Mouse (Mus musculus): ENCODE measurements around the gene Tbx1. TPM values are rescaled to one million over a fixed set of nuclear protein-coding genes. Genes with fewer than 3 reads are reported as not detected.
A peak's percentile ranks its signal among the peaks of the same experiment; 100 is the strongest.

The Tbx1 gene
- 5.5 and 6.0 TPM in 2 replicates for polyA plus RNA-seq (2015; fragmentation: Nextera tagmentation; extraction: Ambion mirVana)

DNA sequence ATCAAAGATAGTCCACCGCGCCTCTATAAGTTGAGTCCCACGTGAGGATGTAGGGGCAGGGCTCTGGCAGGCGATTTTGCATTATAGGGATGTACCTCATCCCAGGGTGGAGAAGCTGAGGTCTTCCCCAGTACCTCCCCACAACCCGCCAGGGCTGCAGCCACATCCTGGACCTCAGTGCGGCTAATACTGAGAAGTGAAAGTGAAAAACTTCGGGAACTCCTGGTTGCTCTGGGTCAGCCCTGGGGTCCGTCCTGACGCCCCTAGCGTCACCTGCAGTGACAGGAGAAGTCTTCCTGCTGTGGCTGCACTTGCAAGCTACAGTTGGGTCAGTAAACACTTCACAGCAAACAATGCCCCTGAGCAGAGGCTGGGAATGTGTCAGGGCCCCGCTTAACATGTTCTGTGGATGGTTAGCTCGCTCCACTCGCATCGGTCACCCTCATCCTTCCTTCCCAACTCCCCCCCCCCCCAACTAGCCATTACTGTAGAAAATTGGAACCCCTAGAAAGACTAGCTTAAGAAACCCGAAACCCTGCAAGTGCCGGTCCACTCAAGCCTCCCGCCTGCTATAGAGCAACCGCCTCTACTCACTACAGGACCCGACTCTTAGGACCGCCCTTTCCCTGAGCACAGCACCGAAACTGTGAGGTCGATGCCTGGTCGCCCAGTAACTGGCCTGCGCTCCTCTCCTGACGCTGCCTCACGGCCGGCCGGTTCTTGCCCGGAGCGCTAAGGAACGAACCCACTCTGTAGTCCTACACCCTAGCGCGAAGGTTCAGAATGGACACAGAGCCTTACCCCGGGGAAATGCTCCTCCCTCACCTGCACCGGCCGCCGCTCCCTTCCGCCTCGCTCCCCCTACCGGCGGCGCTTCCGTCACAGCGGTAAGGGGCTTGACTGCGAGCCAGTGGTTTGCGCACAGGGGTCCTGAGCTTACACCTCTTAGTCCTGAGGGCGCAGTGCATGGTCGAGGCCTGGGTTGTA is at the start of gene Tbx1:
Gene Tbx1, minus strand, starts transcription at position 868 of the 987 bp plus-strand sequence.
- H3K9me3 ChIP-seq, result no peaks in the 10 kb centered on the region
- H3K4me1 ChIP-seq, result peaks cover 43% of the 10 kb centered on the region
- 3% methylated on average over 48 of the region's 48 CpGs for WGBS
- no peak for ATAC-seq (ENCODE audit: low FRiP score, low read depth)
- no peaks in the 10 kb centered on the region for H3K36me3 ChIP-seq
- no peak within 1 kb of the TSS for H3K27ac ChIP-seq
- peak within 1 kb of the TSS; percentile 32 for H3K4me3 ChIP-seq
- H3K9ac ChIP-seq, result peak within 1 kb of the TSS; percentile 36
- peaks cover 96% of the 10 kb centered on the region for H3K27me3 ChIP-seq
- peak within 1 kb of the TSS; percentile 59 for H3K4me2 ChIP-seq (replicated peaks)

DNA sequence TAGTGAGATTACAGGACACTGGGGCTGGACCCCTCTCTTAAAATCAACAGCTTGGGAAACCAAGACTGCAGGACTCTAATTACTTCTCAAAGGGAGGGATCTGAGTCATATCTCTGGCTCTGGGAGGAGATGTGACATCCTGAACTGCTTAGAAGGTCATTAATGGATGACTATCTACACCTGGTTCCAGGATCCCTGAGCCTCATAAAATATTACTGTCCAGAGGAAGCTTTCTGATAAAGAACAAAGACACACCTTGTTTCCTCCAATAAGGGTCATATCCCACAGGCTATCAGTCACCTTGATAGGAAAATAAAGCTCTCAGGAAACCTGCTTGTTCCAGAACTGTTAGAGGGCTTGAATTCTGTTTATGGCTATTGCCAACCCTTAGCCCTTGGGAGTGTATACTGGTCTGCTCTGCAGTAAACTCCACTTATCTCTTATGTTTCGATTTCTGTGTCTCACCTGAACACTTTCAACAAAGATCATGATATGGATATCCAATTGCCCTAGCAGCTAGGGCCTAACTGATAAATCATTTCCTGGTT is 49.0 kb upstream of the Tbx1 start:
- Histone ChIP-seq H3K27me3 (no peaks in the 10 kb centered on the region), H3K9me3 (0 out of 2 replicates have a peak, but pooled peaks cover 3% of the 10 kb centered on the region), H3K4me1 (no peaks in the 10 kb centered on the region), H3K4me3 (no peak overlapping the region), H3K36me3 (no peaks in the 10 kb centered on the region), H3K9ac (no peak overlapping the region), H3K4me2 (replicated peaks) (no peak overlapping the region), H3K27ac (no peak overlapping the region)
- 86% methylated on average over 1 of the region's 1 CpGs for WGBS
- ATAC-seq (ENCODE audit: low FRiP score, low read depth), result no peak

DNA sequence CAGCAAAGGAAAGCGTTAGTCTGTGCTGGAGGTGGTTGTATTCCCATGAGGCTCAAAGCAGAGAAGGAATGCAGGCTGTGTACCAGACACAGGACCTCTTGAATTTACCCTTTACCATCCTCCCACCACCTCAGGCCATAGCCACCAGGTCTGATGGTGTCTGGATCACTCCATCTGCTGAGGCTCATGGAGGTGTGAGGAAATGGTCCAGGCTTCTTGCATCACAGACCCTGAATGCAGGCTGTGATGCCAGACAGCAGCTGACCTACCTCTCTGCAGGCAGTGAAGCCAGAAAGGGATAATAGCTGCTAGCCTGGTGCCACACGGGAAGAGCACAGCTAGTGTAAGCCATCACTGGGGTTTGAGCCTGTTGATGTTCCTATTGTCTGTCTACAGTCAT is 47.9 kb upstream of the Tbx1 start:
- Histone ChIP-seq H3K9ac (no peak overlapping the region), H3K4me1 (no peaks in the 10 kb centered on the region), H3K4me3 (no peak overlapping the region), H3K9me3 (0 out of 2 replicates have a peak, but pooled peaks cover 3% of the 10 kb centered on the region), H3K4me2 (replicated peaks) (no peak overlapping the region), H3K27ac (no peak overlapping the region), H3K36me3 (no peaks in the 10 kb centered on the region), H3K27me3 (no peaks in the 10 kb centered on the region)
- no peak for ATAC-seq (ENCODE audit: low FRiP score, low read depth)
- WGBS, result 31% methylated on average over 2 of the region's 2 CpGs

DNA sequence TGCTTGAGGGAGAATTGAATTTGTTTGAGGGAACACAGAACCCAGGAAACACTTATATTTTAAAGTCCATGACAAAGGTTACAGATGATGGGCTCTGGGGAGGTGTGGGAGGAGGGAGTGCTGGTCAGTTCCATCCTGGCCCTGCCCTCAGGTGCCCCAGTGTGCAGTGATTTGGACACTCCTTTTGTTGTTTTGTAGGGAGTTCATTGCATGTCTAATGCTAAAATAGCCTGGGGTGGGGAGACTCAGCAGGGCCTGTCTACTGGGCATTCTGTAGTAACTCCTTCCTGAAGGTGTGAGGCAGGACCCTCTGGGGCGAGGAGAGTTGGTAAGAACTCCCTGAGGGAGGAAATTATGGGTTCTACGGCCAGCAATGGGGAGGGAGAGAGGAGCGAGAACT is 46.3 kb upstream of the Tbx1 start:
- ATAC-seq (ENCODE audit: low FRiP score, low read depth), result no peak
- Histone ChIP-seq H3K9me3 (0 out of 2 replicates have a peak, but pooled peaks cover 3% of the 10 kb centered on the region), H3K27me3 (0 out of 2 replicates have a peak, but pooled peaks cover 5% of the 10 kb centered on the region), H3K4me2 (replicated peaks) (no peak overlapping the region), H3K4me1 (no peaks in the 10 kb centered on the region), H3K9ac (no peak overlapping the region), H3K36me3 (no peaks in the 10 kb centered on the region), H3K4me3 (no peak overlapping the region), H3K27ac (no peak overlapping the region)
- WGBS, result 60% methylated on average over 3 of the region's 3 CpGs

DNA sequence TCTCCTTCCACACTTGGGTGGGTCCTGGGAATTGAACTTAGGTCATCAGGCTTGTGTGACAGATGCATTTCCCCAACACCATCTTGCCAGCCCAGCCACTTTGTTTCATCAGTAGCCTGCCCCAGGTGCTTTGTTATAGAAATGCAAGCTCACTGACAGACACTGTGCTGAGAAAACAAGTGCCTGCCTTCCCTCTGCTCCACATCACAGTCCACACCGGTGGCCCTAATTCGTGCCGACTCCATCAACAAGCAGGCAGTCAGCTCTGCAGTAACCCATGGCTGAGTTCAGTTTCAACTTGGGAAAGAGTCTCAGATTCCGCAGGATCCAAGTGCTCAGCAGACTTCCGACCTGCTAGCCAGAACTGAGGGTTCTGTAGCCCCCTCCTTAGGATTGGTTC is 45.9 kb upstream of the Tbx1 start:
- ATAC-seq (ENCODE audit: low FRiP score, low read depth), result no peak
- 0 out of 2 replicates have a peak, but pooled peaks cover 3% of the 10 kb centered on the region for H3K9me3 ChIP-seq
- no peak overlapping the region for H3K9ac ChIP-seq
- H3K36me3 ChIP-seq, result no peaks in the 10 kb centered on the region
- H3K4me1 ChIP-seq, result no peaks in the 10 kb centered on the region
- H3K27ac ChIP-seq, result no peak overlapping the region
- H3K27me3 ChIP-seq, result 0 out of 2 replicates have a peak, but pooled peaks cover 7% of the 10 kb centered on the region
- no peak overlapping the region for H3K4me3 ChIP-seq
- 84% methylated on average over 5 of the region's 5 CpGs for WGBS
- no peak overlapping the region for H3K4me2 ChIP-seq (replicated peaks)

DNA sequence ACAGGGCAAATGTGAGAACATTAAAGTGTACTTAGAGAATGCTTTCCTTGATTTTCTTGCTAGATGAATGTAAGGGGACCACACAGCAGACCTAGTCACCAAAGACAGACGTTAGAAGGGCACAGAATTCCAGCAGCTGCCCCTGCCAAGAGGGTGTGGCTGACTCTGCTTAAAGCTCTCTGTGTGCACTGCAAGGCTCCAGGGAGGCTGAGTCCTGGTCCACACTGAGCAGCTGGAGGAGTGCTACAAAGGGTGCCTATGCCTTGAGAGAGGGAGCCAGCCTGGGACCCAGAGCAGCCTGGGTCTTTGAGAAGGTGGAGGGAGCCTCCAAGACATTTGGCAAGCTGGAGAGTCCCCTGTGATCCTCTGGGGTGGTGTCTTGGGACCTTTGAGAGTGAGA is 42.9 kb upstream of the Tbx1 start:
- Histone ChIP-seq H3K27ac (0 out of 2 replicates have a peak overlapping the region, but pooled peaks have one; percentile 33), H3K4me3 (no peak overlapping the region), H3K9ac (no peak overlapping the region), H3K36me3 (no peaks in the 10 kb centered on the region), H3K4me2 (replicated peaks) (no peak overlapping the region), H3K4me1 (peaks cover 9% of the 10 kb centered on the region), H3K27me3 (peaks cover 10% of the 10 kb centered on the region; the same call in 1 of the 2 replicates), H3K9me3 (0 out of 2 replicates have a peak, but pooled peaks cover 3% of the 10 kb centered on the region)
- no peak for ATAC-seq (ENCODE audit: low FRiP score, low read depth)
- WGBS, result 19% methylated on average over 1 of the region's 1 CpGs

DNA sequence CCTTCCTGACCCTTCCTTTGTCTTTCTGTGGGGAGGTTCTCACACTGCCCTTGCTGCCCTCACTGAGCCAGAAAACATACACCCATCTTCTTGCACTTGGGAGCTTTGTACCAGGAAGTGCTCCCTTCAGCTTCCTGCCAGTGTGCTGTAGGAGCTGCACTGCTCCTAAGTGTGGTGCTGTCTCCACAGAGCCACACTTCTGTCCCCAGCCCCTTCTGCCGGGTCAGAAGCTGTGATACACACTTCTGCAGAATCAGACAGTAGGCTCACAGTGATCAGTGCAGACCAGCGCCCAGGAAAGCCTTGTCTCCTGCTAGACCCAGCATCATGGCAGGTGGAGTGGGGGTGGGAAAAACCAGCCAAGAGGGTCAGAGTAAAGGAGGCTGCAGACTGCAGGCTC is 42.3 kb upstream of the Tbx1 start:
- Histone ChIP-seq H3K27me3 (peaks cover 13% of the 10 kb centered on the region; the same call in 1 of the 2 replicates), H3K4me1 (peaks cover 14% of the 10 kb centered on the region), H3K4me2 (replicated peaks) (no peak overlapping the region), H3K27ac (no peak overlapping the region), H3K4me3 (no peak overlapping the region), H3K9ac (no peak overlapping the region), H3K9me3 (0 out of 2 replicates have a peak, but pooled peaks cover 3% of the 10 kb centered on the region), H3K36me3 (no peaks in the 10 kb centered on the region)
- ATAC-seq (ENCODE audit: low FRiP score, low read depth), result no peak
- 68% methylated on average over 2 of the region's 2 CpGs for WGBS

DNA sequence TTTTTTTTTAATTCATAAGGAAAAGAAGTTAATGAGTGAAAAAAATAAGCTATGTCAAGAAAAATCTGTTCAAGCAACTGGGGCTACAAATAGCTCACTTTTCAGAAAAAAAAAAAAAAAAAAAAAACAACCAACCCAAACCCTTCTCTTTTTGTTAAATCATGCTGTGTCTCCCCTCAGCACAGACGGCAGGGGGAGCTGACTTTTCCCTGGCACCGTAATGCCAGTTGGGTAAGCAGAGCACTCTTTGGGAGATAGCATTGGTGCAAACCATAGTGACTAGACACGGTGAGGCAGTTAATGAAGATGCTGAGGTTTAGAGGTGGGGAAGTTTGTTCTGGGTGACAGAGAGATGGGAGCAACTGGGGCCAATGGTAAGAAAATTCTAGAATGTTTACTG is 41.6 kb upstream of the Tbx1 start:
- H3K9ac ChIP-seq, result no peak overlapping the region
- H3K36me3 ChIP-seq, result no peaks in the 10 kb centered on the region
- 59% methylated on average over 3 of the region's 3 CpGs for WGBS

DNA sequence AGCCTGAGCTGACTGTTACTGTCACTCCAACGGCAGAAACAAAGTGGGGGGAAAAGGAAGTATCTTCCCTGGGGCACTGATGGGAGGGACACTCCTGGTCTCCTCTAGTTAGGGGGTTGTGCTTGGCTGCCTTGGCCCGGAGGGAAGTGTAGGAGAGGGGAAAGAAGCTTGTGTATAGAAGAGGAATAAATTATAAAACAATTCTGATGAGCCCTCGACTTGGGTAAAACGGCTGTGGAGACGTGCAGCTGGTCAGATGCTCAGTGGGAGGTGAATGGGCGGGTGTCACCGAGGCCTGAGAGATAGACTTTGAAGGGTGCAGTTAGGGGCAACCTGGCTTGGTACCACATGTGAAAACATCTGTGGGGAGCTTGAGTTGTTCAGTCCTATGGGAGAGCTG is 40.7 kb upstream of the Tbx1 start:
- Histone ChIP-seq H3K36me3 (no peaks in the 10 kb centered on the region), H3K4me3 (no peak overlapping the region), H3K9me3 (0 out of 2 replicates have a peak, but pooled peaks cover 3% of the 10 kb centered on the region), H3K27me3 (peaks cover 28% of the 10 kb centered on the region), H3K27ac (no peak overlapping the region), H3K4me2 (replicated peaks) (no peak overlapping the region), H3K4me1 (peaks cover 31% of the 10 kb centered on the region), H3K9ac (no peak overlapping the region)
- 58% methylated on average over 7 of the region's 7 CpGs for WGBS
- no peak for ATAC-seq (ENCODE audit: low FRiP score, low read depth)

More for the DNA sequence above, 41.6 kb upstream of the Tbx1 start:
- ATAC-seq (ENCODE audit: low FRiP score, low read depth), result no peak
- Histone ChIP-seq H3K4me1 (peaks cover 22% of the 10 kb centered on the region), H3K4me2 (replicated peaks) (no peak overlapping the region), H3K9me3 (0 out of 2 replicates have a peak, but pooled peaks cover 3% of the 10 kb centered on the region), H3K27ac (no peak overlapping the region), H3K4me3 (no peak overlapping the region), H3K27me3 (peaks cover 19% of the 10 kb centered on the region)

DNA sequence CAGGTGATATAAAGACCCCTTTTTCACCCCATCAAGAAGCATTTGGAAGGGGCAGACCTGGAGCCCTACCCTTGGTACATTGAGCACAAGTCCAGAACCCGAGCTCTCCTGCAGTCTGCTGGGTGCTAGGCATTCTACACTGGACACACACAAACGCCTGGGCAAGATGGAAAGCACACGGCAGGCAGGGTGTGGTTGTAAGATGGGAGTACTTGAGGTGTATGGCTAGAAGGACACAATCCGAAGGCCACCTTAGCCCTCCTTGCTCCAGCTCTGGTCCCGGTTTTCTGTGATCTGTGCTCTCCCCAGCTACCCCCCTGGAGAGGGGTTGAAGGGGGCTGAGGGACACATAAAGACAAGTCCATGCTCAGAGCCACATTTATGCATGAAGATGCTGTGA is 39.8 kb upstream of the Tbx1 start:
- 55% methylated on average over 5 of the region's 5 CpGs for WGBS
- Histone ChIP-seq H3K4me3 (peak overlapping the region; percentile 83), H3K4me1 (peaks cover 36% of the 10 kb centered on the region), H3K9ac (peak overlapping the region; percentile 86), H3K27ac (0 out of 2 replicates have a peak overlapping the region, but pooled peaks have one; percentile 22), H3K27me3 (peaks cover 36% of the 10 kb centered on the region), H3K4me2 (replicated peaks) (peak overlapping the region; percentile 87), H3K36me3 (0 out of 2 replicates have a peak, but pooled peaks cover 1% of the 10 kb centered on the region), H3K9me3 (0 out of 2 replicates have a peak, but pooled peaks cover 3% of the 10 kb centered on the region)
- no peak for ATAC-seq (ENCODE audit: low FRiP score, low read depth)

DNA sequence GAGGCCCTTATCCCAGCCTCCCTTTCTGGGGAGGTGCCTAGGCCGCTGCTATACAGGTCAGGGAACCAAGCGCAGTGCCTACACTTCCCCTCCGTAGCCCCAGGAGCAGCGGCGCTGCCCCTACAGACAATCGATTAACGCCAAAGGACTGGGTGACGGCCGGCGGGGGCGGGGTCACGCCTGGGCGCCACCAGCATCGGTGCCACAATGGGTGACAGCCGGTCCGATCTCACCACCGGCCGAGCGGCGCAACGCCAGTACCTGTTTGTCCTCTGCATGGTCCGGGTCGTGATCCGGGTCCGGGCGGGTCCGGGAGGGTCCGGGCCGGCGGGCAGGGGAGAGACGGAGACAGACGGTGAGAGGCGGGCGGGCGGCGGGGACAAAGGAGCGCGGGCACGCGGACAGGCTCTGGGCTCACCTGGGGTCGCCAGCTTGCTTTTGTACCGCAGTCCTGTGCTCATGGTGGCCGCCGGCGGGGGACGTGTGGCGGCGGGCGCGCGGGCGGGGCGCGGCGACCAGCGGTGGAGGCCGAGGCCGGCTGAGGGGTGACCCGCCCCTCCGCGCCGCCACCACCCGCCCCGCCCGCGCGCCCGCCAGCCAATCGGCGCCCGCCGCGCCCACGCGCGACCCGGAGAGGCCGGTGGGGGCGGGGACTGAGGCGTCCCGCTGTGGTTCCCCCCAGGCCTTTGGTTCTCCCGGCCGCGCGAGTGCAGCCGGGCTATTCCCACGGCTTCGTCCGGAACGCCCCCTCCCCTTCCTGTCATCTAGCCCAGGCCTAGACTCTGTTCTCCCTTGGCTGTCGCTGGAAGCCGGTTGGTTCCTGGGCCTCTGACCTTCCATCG is 39.1 kb upstream of the Tbx1 start, which contains the start of gene Sept5:
Gene Sept5, minus strand, starts transcription at position 565 of the 842 bp plus-strand sequence.
- ATAC-seq (ENCODE audit: low FRiP score, low read depth), result peak; percentile 42
- Histone ChIP-seq H3K4me1 (peaks cover 36% of the 10 kb centered on the region), H3K9me3 (0 out of 2 replicates have a peak, but pooled peaks cover 2% of the 10 kb centered on the region), H3K4me3 (peak within 1 kb of the TSS; percentile 83), H3K27ac (peak within 1 kb of the TSS; percentile 22; the same call in 1 of the 2 replicates), H3K4me2 (replicated peaks) (peak within 1 kb of the TSS; percentile 87), H3K9ac (peak within 1 kb of the TSS; percentile 86), H3K27me3 (peaks cover 43% of the 10 kb centered on the region), H3K36me3 (peaks cover 8% of the 10 kb centered on the region)
- 0% methylated on average over 80 of the region's 93 CpGs for WGBS

All from limb, embryonic 13.5 days (tissue).